9 mouse cellular contexts compared by ENCODE assay signal in the genomic region with DNA sequence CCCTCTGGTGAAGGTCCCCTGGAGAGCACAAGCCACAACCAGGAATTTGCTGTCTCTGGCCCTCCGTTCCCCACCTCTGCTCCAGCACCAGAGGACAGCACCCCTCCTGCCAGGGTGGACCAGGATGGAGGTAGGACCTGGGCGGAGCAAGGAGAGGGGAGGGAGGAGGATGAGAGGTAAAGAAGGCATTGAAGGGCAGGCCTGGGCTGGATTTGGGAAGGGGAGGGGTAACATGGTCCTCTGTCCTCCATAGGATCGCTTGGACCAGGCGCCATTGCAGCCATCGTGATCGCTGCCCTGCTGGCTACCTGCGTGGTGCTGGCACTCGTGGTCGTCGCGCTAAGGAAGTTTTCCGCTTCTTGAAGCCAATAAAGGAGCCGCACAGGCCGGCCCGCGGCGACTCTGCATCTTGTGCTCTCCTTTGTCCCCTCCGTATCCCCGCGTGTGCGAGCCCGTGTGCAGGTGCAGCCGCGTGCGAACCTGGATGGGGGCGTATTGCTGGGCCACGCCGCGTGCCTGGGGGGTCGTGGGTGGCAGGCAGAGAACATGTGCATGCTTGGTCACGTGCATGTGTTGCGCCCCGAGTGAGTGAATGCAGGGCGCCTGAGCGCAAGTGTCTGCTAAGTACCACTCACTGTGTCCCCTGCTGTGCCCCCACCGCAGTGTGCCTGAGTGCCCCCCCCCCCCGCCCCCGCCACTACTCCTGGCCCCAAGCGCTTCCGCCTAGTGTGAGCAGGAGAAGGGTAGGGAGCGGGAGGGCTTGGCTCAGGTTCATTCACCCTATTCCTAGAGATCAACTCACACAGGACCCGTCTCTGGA. TPM values are rescaled to one million over a fixed set of nuclear protein-coding genes. Genes with fewer than 3 reads are reported as not detected.
DNase-seq lines count a peak whose midpoint lies in the region; ATAC-seq lines count a peak whose summit lies in the region.
"Had no signal": no experiment of that assay in that cellular context is flagged by ENCODE, and none has a peak within 500 bp of the region (broad histone marks: within the 10 kb centered on the region; RNA-seq: fewer than 3 reads in every experiment).

No protein-coding gene starts in this region.

- ATAC-seq in lung, embryonic 15.5 days (ENCODE audit: borderline replicate concordance, extremely low read depth, low FRiP score, low TSS enrichment) = peak; percentile 24; the same call in 1 of the 2 replicates
- peak; percentile 51 for ATAC-seq in forebrain, embryonic 12.5 days (ENCODE audit: low FRiP score)
- ATAC-seq in neural tube, embryonic 13.5 days (ENCODE audit: low read depth) = peak; percentile 66; the same call in 1 of the 2 replicates

- H3K4me1 ChIP-seq in lung, embryonic 15.5 days = peaks cover 4% of the 10 kb centered on the region; the same call in 1 of the 2 replicates
- peaks cover 9% of the 10 kb centered on the region for H3K4me1 ChIP-seq in forebrain, embryonic 12.5 days
- peaks cover 9% of the 10 kb centered on the region for H3K4me1 ChIP-seq in neural tube, embryonic 13.5 days (replicated peaks)

- peak overlapping the region; percentile 19 for H3K4me3 ChIP-seq in lung, embryonic 15.5 days
- peak overlapping the region; percentile 41 for H3K4me3 ChIP-seq in forebrain, embryonic 12.5 days (replicated peaks)
- H3K4me3 ChIP-seq in neural tube, embryonic 13.5 days = peak overlapping the region; percentile 38

- peaks cover 37% of the 10 kb centered on the region for H3K27me3 ChIP-seq in lung, embryonic 15.5 days
- peaks cover 27% of the 10 kb centered on the region for H3K27me3 ChIP-seq in forebrain, embryonic 12.5 days
- peaks cover 37% of the 10 kb centered on the region for H3K27me3 ChIP-seq in neural tube, embryonic 13.5 days

- no peak overlapping the region for H3K9ac ChIP-seq in lung, embryonic 15.5 days
- H3K9ac ChIP-seq in forebrain, embryonic 12.5 days = peak overlapping the region; percentile 53
- peak overlapping the region; percentile 60 for H3K9ac ChIP-seq in neural tube, embryonic 13.5 days

- H3K4me2 ChIP-seq in lung, embryonic 15.5 days = peak overlapping the region; percentile 50
- peak overlapping the region; percentile 68 for H3K4me2 ChIP-seq in forebrain, embryonic 12.5 days
- peak overlapping the region; percentile 73 for H3K4me2 ChIP-seq in neural tube, embryonic 13.5 days

- no peaks in the 10 kb centered on the region for H3K36me3 ChIP-seq in lung, embryonic 15.5 days
- H3K36me3 ChIP-seq in forebrain, embryonic 12.5 days (replicated peaks) = no peaks in the 10 kb centered on the region
- H3K36me3 ChIP-seq in neural tube, embryonic 13.5 days = no peaks in the 10 kb centered on the region

- H3K9me3 ChIP-seq in lung, embryonic 15.5 days = no peaks in the 10 kb centered on the region
- H3K9me3 ChIP-seq in forebrain, embryonic 12.5 days = no peaks in the 10 kb centered on the region
- H3K9me3 ChIP-seq in neural tube, embryonic 13.5 days = no peaks in the 10 kb centered on the region

- under 1% methylated on average over 42 of the region's 42 CpGs for WGBS in lung, embryonic 15.5 days
- WGBS in forebrain, embryonic 12.5 days = 1% methylated on average over 42 of the region's 42 CpGs
- WGBS in neural tube, embryonic 13.5 days = 3% methylated on average over 41 of the region's 42 CpGs

- DNase-seq in lung, postnatal 25 days (ENCODE audit: low spot score) = no peak
- peak; percentile 46 to 56 for DNase-seq in layer of hippocampus, postnatal 10 days (ENCODE audit: low spot score in 2 of 2)
- DNase-seq in spleen, postnatal 14 days (ENCODE audit: low spot score in 2 of 2) = no peak
- DNase-seq in urinary bladder, postnatal 36 days (ENCODE audit: low spot score in 2 of 2) = no peak
- no peak for DNase-seq in spleen, adult 12 weeks (ENCODE audit: low spot score)

- no peak overlapping the region for H3K27ac ChIP-seq in lung, embryonic 15.5 days
- no peak overlapping the region for H3K27ac ChIP-seq in forebrain, embryonic 12.5 days
- H3K27ac ChIP-seq in neural tube, embryonic 13.5 days (replicated peaks) = no peak overlapping the region

RNA-seq across cellular contexts. Expression of a gene that starts 5.2 kb away (rescaled TPM):
- polyA plus RNA-seq in lung, embryonic 15.5 days (2015; fragmentation: Nextera tagmentation; extraction: Ambion mirVana) = not detected in 2 replicates
- polyA plus RNA-seq in forebrain, embryonic 12.5 days (2016; fragmentation: Nextera tagmentation; extraction: Ambion mirVana) = not detected in 2 replicates
- total RNA-seq in layer of hippocampus, postnatal 10 days (2021) = not detected
- polyA plus RNA-seq in neural tube, embryonic 13.5 days (2015; fragmentation: Nextera tagmentation; extraction: Ambion mirVana) = 0.73 and 1.4 TPM in 2 replicates
- polyA plus RNA-seq: liver, embryonic 16.5 days had no signal

RNA-seq across cellular contexts. Expression of a gene that starts 34.4 kb away (rescaled TPM):
- 2.9 TPM in 2 replicates for polyA plus RNA-seq in lung, embryonic 15.5 days (2015; fragmentation: Nextera tagmentation; extraction: Ambion mirVana)
- not detected in 2 replicates for polyA plus RNA-seq in forebrain, embryonic 12.5 days (2016; fragmentation: Nextera tagmentation; extraction: Ambion mirVana)
- total RNA-seq in layer of hippocampus, postnatal 10 days (2021) = under 1 TPM; 0.46 to 0.83 TPM
- polyA plus RNA-seq in neural tube, embryonic 13.5 days (2015; fragmentation: Nextera tagmentation; extraction: Ambion mirVana) = 0.24 TPM in 1 of 2 replicates, not detected in the other

Comparison
In these comparisons a context has a peak if more than half of its experiments do, and no peak if none do; other contexts are left out.
1. DNase-seq: peak in layer of hippocampus, postnatal 10 days (2 of 2); none in lung, postnatal 25 days (single experiment), spleen, postnatal 14 days (0 of 2), urinary bladder, postnatal 36 days (0 of 2) and spleen, adult 12 weeks (single experiment).
2. Peak in every context shown above with its lines, with median percentiles within 50 percentile points of each other: ATAC-seq, H3K4me2 ChIP-seq and H3K4me3 ChIP-seq.